Mouse (Mus musculus) MEL (cell line): ENCODE data around the gene Cfap52. TPM values are rescaled to one million over a fixed set of nuclear protein-coding genes. Genes with fewer than 3 reads are reported as not detected.

Source experiments
- DNase-seq: peaks from one replicate; pipeline ENCODE4 v3.0.0; 2011; ENCODE audit warnings: low read depth, low spot score
- H3K27ac ChIP-seq: 2 replicates; pipeline ENCODE4 v1.5.1; 2012; ENCODE audit warnings: low read depth, mild to moderate bottlenecking, control low read depth, low read length, moderate library complexity; ENCODE audit not compliant: control insufficient read depth
- H3K27me3 ChIP-seq, 2 experiments: fragments of 150-350 bp in 1 of 2; sonication (generic) in 1 of 2; 2 replicates each; pipeline ENCODE4 v1.6.1; 2012; ENCODE audit warnings: low read length in 2 of 2, mild to moderate bottlenecking in 2 of 2, improper control_type of control experiment in 1 of 2, moderate library complexity in 1 of 2; ENCODE audit not compliant: insufficient read depth in 2 of 2, control insufficient read depth in 1 of 2
- H3K36me3 ChIP-seq, 2 experiments: 2 replicates each; pipeline ENCODE4 v1.6.1; 2012 to 2014; ENCODE audit warnings: low read length in 2 of 2, improper control_type of control experiment in 1 of 2, inconsistent platforms in 1 of 2, mild to moderate bottlenecking in 1 of 2; ENCODE audit not compliant: insufficient read depth in 2 of 2, control insufficient read depth in 1 of 2
- H3K4me1 ChIP-seq, 2 experiments: fragments of 150-350 bp in 1 of 2; sonication (generic) in 1 of 2; 2 replicates each; pipeline ENCODE4 v1.6.1; 2012; ENCODE audit warnings: low read length in 2 of 2, improper control_type of control experiment in 1 of 2, mild to moderate bottlenecking in 1 of 2; ENCODE audit not compliant: insufficient read depth in 2 of 2, control insufficient read depth in 1 of 2
- H3K4me3 ChIP-seq, 2 experiments: fragments of 150-350 bp in 1 of 2; sonication (generic) in 1 of 2; 2 replicates each; pipeline ENCODE4 v1.5.1; 2012; ENCODE audit warnings: low read depth in 2 of 2, low read length in 2 of 2, mild to moderate bottlenecking in 2 of 2, moderate library complexity in 2 of 2, control low read depth in 1 of 2, improper control_type of control experiment in 1 of 2; ENCODE audit not compliant: control insufficient read depth in 1 of 2, insufficient read depth in 1 of 2
- H3K79me2 ChIP-seq: 2 replicates; pipeline ENCODE4 v1.6.1; 2012; ENCODE audit warnings: mild to moderate bottlenecking, low read length, moderate library complexity; ENCODE audit not compliant: control insufficient read depth, poor library complexity, insufficient read depth
- H3K9ac ChIP-seq: 2 replicates; pipeline ENCODE4 v1.6.1; 2012; ENCODE audit warnings: low read depth, mild to moderate bottlenecking, control low read depth, low read length, moderate library complexity; ENCODE audit not compliant: control insufficient read depth, poor library complexity, severe bottlenecking
- H3K9me3 ChIP-seq: fragments of 150-350 bp; sonication (generic); replicated peaks from 2 replicates; pipeline ENCODE4 v1.6.1; 2012; ENCODE audit warnings: mild to moderate bottlenecking, low read length, improper control_type of control experiment, moderate library complexity; ENCODE audit not compliant: insufficient read depth
- CHD1 ChIP-seq: IDR thresholded peaks from 2 replicates; pipeline ENCODE4 v1.6.1; 2012; ENCODE audit warnings: low read depth, mild to moderate bottlenecking, inconsistent platforms, low read length, improper control_type of control experiment
- EP300 ChIP-seq, 2 experiments: IDR thresholded peaks; 2 replicates each; pipeline ENCODE4 v1.6.1; 2011; ENCODE audit warnings: improper control_type of control experiment in 2 of 2, low read length in 2 of 2, low read depth in 1 of 2, mild to moderate bottlenecking in 1 of 2
- ETS1 ChIP-seq: IDR thresholded peaks from 2 replicates; pipeline ENCODE4 v1.6.1; 2012; ENCODE audit warnings: low read depth, mild to moderate bottlenecking, inconsistent platforms, low read length, improper control_type of control experiment, moderate library complexity
- GATA1 ChIP-seq: IDR thresholded peaks from 2 replicates; pipeline ENCODE4 v1.6.1; 2011; ENCODE audit warnings: low read depth, low read length, improper control_type of control experiment
- HCFC1 ChIP-seq: IDR thresholded peaks from 2 replicates; pipeline ENCODE4 v1.6.1; 2012; ENCODE audit warnings: low read depth, mild to moderate bottlenecking, inconsistent platforms, low read length, improper control_type of control experiment, moderate library complexity
- MAFK ChIP-seq: IDR thresholded peaks from 2 replicates; pipeline ENCODE4 v1.6.1; 2011; ENCODE audit warnings: low read depth, mild to moderate bottlenecking, low read length, improper control_type of control experiment, borderline replicate concordance
- MAX ChIP-seq: IDR thresholded peaks from 2 replicates; pipeline ENCODE4 v1.6.1; 2011; ENCODE audit warnings: low read length, improper control_type of control experiment
- MAZ ChIP-seq: IDR thresholded peaks from 2 replicates; pipeline ENCODE4 v1.6.1; 2012; ENCODE audit warnings: low read depth, mild to moderate bottlenecking, inconsistent platforms, low read length, improper control_type of control experiment
- MEF2A ChIP-seq: IDR thresholded peaks from 2 replicates; pipeline ENCODE4 v1.6.1; 2014; ENCODE audit warnings: low read depth, mild to moderate bottlenecking, inconsistent platforms, low read length, improper control_type of control experiment; ENCODE audit not compliant: poor library complexity, insufficient replicate concordance, severe bottlenecking; ENCODE audit errors: extremely low read depth
- MXI1 ChIP-seq: IDR thresholded peaks from 2 replicates; pipeline ENCODE4 v1.6.1; 2011; ENCODE audit warnings: mild to moderate bottlenecking, low read depth, low read length, improper control_type of control experiment
- MYB ChIP-seq: IDR thresholded peaks from 2 replicates; pipeline ENCODE4 v1.6.1; 2011; ENCODE audit warnings: mild to moderate bottlenecking, low read depth, low read length, improper control_type of control experiment
- MYC ChIP-seq: IDR thresholded peaks from 2 replicates; pipeline ENCODE4 v1.6.1; 2011; ENCODE audit warnings: low read depth, mild to moderate bottlenecking, low read length, improper control_type of control experiment, moderate library complexity
- NRF1 ChIP-seq: IDR thresholded peaks from 2 replicates; pipeline ENCODE4 v1.6.1; 2014; ENCODE audit warnings: low read depth, mild to moderate bottlenecking, inconsistent platforms, low read length, improper control_type of control experiment, moderate library complexity; ENCODE audit not compliant: poor library complexity, insufficient read depth, severe bottlenecking
- POLR2AphosphoS5 ChIP-seq: IDR thresholded peaks from 2 replicates; pipeline ENCODE4 v1.6.1; 2012; ENCODE audit warnings: low read depth, borderline replicate concordance, mild to moderate bottlenecking, inconsistent platforms, low read length, moderate library complexity, mixed read lengths
- RCOR1 ChIP-seq: IDR thresholded peaks from 2 replicates; pipeline ENCODE4 v1.6.1; 2012; ENCODE audit warnings: low read depth, mild to moderate bottlenecking, inconsistent platforms, low read length, improper control_type of control experiment
- SMC3 ChIP-seq: IDR thresholded peaks from 2 replicates; pipeline ENCODE4 v1.6.1; 2011; ENCODE audit warnings: low read depth, low read length, improper control_type of control experiment
- TBP ChIP-seq: IDR thresholded peaks from 2 replicates; pipeline ENCODE4 v1.8.0; 2011; ENCODE audit warnings: low read depth, low read length, improper control_type of control experiment
- USF1 ChIP-seq: IDR thresholded peaks from 2 replicates; pipeline ENCODE4 v1.6.1; 2014; ENCODE audit warnings: low read depth, mild to moderate bottlenecking, inconsistent platforms, low read length, improper control_type of control experiment, moderate library complexity
- polyA plus RNA-seq, 2 experiments: library from polyadenylated mRNA; stranded (reverse) in 1 of 2; unstranded in 1 of 2; fragments of >175 nt in 1 of 2; fragments of >200 nt in 1 of 2; gene quantifications; 2 replicates each; pipeline versions ENCODE4 v1.2.1 to v1.2.4; 2012; ENCODE audit warnings: low replicate concordance in 2 of 2, low read depth in 1 of 2; ENCODE audit not compliant: insufficient read length in 2 of 2, insufficient read depth in 1 of 2, missing spikeins in 1 of 2
- total RNA-seq: library from RNA; depleted of rRNA; stranded (reverse); fragments of 300-350 nt; gene quantifications from 2 replicates; pipeline ENCODE4 v1.2.3, GENCODE M21; 2012

Gene Cfap52
- total and polyA plus RNA-seq, 3 experiments: not detected

- H3K4me1 ChIP-seq: no peaks in the 10 kb centered on the region
- TF ChIP-seq MYB: no peak
- no peak for TF ChIP-seq MXI1
- TF ChIP-seq MYC: no peak
- no peak for TF ChIP-seq MAFK
- TF ChIP-seq MEF2A: no peak
- no peak for TF ChIP-seq EP300 (IDR thresholded peaks at IDR 0.05; ENCODE audit: low read depth in 1 of 2, low read length in 2 of 2)
These were observed 30.5 kb upstream of the Cfap52 start for GRCm38 (mm10) chr11:67995965-67996364.

GRCm38 (mm10) chr11:67991240-67991639 is 25.8 kb upstream of the Cfap52 start:
- Histone ChIP-seq H3K27ac (no peak overlapping the region), H3K4me1 (no peaks in the 10 kb centered on the region), H3K4me3 (no peak overlapping the region), H3K9me3 (no peaks in the 10 kb centered on the region), H3K9ac (no peak overlapping the region), H3K36me3 (0 out of 4 replicates have a peak, but pooled peaks cover 0 to 1% of the 10 kb centered on the region in 2 experiments), H3K27me3 (no peaks in the 10 kb centered on the region), H3K79me2 (no peaks in the 10 kb centered on the region)
- TF ChIP-seq HCFC1: no peak
- TF ChIP-seq MAZ: no peak
- no peak for TF ChIP-seq POLR2AphosphoS5
- TF ChIP-seq SMC3: no peak
- no peak for TF ChIP-seq CHD1
- TF ChIP-seq RCOR1: no peak
- no peak for TF ChIP-seq MYC
- TF ChIP-seq USF1: no peak
- no peak for TF ChIP-seq MAX
- TF ChIP-seq GATA1: no peak
- no peak for TF ChIP-seq TBP
- no peak for TF ChIP-seq EP300 (IDR thresholded peaks at IDR 0.05; ENCODE audit: low read depth in 1 of 2, low read length in 2 of 2)
- no peak for TF ChIP-seq ETS1
- no peak for TF ChIP-seq MYB
- no peak for TF ChIP-seq NRF1
- no peak for DNase-seq

More at GRCm38 (mm10) chr11:67995965-67996364, 30.5 kb upstream of the Cfap52 start:
- H3K36me3 ChIP-seq: 0 out of 4 replicates have a peak, but pooled peaks cover 0 to 1% of the 10 kb centered on the region in 2 experiments
- H3K9ac ChIP-seq: no peak overlapping the region
- no peaks in the 10 kb centered on the region for H3K9me3 ChIP-seq
- H3K79me2 ChIP-seq: no peaks in the 10 kb centered on the region
- no peak overlapping the region for H3K27ac ChIP-seq
- no peak overlapping the region for H3K4me3 ChIP-seq
- H3K27me3 ChIP-seq: no peaks in the 10 kb centered on the region
- no peak for DNase-seq
